Mouse (Mus musculus) midbrain, embryonic 14.5 days (tissue): Measurements from ENCODE around the gene Zfp385a. TPM values are rescaled to one million over a fixed set of nuclear protein-coding genes. Genes with fewer than 3 reads are reported as not detected.

Experiments used
- ATAC-seq: fragments of 200-750 bp; cut with Nextera tagmentation; 2 replicates; pipeline ENCODE4 v1.8.0; 2017; ENCODE audit warnings: moderate number of reproducible peaks, moderate library complexity; ENCODE audit not compliant: low FRiP score, low TSS enrichment
- DNase-seq: peaks from one replicate; pipeline ENCODE4 v3.0.0-alpha.2; 2015
- H3K27ac ChIP-seq: fragments of 300-500 bp; sonication (generic); replicated peaks from 2 replicates; pipeline ENCODE4 v1.5.1; 2014; ENCODE audit warnings: mild to moderate bottlenecking, low read depth, low read length, moderate library complexity
- H3K27me3 ChIP-seq: fragments of 300-500 bp; sonication (generic); 2 replicates; pipeline ENCODE4 v1.6.1; 2014; ENCODE audit warnings: low read length, control low read depth, mixed read lengths; ENCODE audit not compliant: control insufficient read depth, insufficient read depth
- H3K36me3 ChIP-seq: fragments of 300-500 bp; sonication (generic); 2 replicates; pipeline ENCODE4 v1.6.1; 2014; ENCODE audit warnings: low read length, control low read depth; ENCODE audit not compliant: control insufficient read depth, insufficient read depth
- H3K4me1 ChIP-seq: fragments of 300-500 bp; sonication (generic); 2 replicates; pipeline ENCODE4 v1.6.1; 2014; ENCODE audit warnings: mild to moderate bottlenecking, antibody characterized with exemption, low read length, control low read depth; ENCODE audit not compliant: control insufficient read depth, insufficient read depth
- H3K4me2 ChIP-seq: fragments of 300-500 bp; sonication (generic); 2 replicates; pipeline ENCODE4 v1.6.1; 2014; ENCODE audit warnings: mild to moderate bottlenecking, low read length, moderate library complexity
- H3K4me3 ChIP-seq: fragments of 300-500 bp; sonication (generic); replicated peaks from 2 replicates; pipeline ENCODE4 v1.5.1; 2014; ENCODE audit warnings: low read depth, low read length
- H3K9ac ChIP-seq: fragments of 300-500 bp; sonication (generic); replicated peaks from 2 replicates; pipeline ENCODE4 v1.6.1; 2014; ENCODE audit warnings: mild to moderate bottlenecking, low read length, moderate library complexity
- H3K9me3 ChIP-seq: fragments of 300-500 bp; sonication (generic); 2 replicates; pipeline ENCODE4 v1.6.1; 2016; ENCODE audit warnings: low read length, control low read depth, mixed read lengths; ENCODE audit not compliant: control insufficient read depth
- WGBS: fragments of 180-500 bp; shearing (Covaris S2); extraction: QIAGEN DNeasy Blood & Tissue Kit; methylation state at CpG from one replicate; pipeline ENCODE4 v1.1.7; 2014; 5-methylcytosine and 5-hydroxymethylcytosine counted together
- polyA plus RNA-seq: library from polyadenylated mRNA; unstranded; fragments of >200 nt; fragmentation: Nextera tagmentation; extraction: Ambion mirVana; gene quantifications from 2 replicates; pipeline ENCODE4 v1.2.1, GENCODE M21; 2014

Gene Zfp385a
- polyA plus RNA-seq, 1 experiment from 2014 or later, result 20.9 TPM

DNA sequence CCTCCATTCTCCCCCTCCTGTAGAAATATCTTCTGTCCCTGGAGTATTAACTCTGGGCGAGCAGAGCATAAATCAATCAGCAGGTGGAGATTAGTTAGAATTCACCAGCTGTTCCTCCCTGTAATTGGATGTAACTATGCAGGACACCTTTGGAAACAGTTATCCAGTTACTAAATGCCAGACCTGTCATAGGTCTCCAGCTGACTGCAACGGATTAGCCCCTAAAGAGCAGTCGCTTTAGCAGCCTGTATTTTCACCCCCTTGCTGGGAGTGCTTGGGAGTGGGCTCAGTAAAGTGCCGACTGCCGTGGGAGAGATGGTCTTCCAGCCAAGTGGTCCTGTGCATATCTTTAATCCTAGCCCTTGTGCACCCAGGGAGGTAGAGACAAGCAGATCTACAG, 50.3 kb downstream of the Zfp385a start:
- H3K9ac ChIP-seq, result no peak overlapping the region
- H3K4me3 ChIP-seq, result no peak overlapping the region
- no peaks in the 10 kb centered on the region for H3K27me3 ChIP-seq
- DNase-seq (no peak), ATAC-seq (no peak)
- H3K4me1 ChIP-seq, result peaks cover 14% of the 10 kb centered on the region
- H3K9me3 ChIP-seq, result no peaks in the 10 kb centered on the region
- WGBS, result 32% methylated on average over 5 of the region's 5 CpGs
- H3K27ac ChIP-seq, result peak overlapping the region; percentile 49
- H3K36me3 ChIP-seq, result peaks cover 49% of the 10 kb centered on the region
- H3K4me2 ChIP-seq, result no peak overlapping the region

DNA sequence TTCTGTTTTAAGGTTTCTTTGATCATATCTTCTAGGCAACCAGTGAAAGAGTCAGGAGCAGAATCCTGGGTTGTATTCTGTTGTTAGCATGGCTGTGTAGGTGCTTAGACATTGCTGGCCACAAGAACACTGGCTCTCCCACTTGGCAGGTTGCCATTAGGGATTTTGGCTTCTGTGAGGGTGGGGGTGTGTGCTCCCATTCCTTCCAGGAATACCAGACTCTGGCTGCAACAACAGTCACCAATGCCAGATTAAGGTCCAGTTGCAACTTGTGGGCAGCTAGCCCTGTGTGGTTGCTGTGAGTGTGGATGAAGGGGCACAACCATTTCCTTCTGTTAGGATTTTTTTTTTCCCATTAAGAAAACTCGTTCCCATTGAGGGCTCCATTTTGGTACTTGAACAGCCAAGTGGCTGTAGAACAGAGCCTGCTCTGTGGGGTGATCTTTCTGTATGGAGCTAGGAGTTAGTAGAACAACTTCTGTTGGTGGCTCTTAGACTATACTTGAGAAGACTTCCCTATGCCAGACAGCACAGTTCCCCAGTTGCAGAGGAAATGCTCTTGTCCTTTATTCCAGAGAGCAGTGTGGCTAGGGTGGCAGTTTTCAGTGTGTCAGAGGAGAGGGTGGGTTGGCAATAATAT, 54.0 kb downstream of the Zfp385a start:
- WGBS, result 73% methylated on average over 1 of the region's 1 CpGs
- Histone ChIP-seq H3K36me3 (peaks cover 23% of the 10 kb centered on the region), H3K4me3 (no peak overlapping the region), H3K4me2 (no peak overlapping the region), H3K9ac (no peak overlapping the region; the same call in 1 of the 2 replicates), H3K27me3 (no peaks in the 10 kb centered on the region), H3K4me1 (peaks cover 14% of the 10 kb centered on the region), H3K27ac (peak overlapping the region; percentile 33), H3K9me3 (no peaks in the 10 kb centered on the region)
- ATAC-seq (no peak; the same call in 1 of the 2 replicates), DNase-seq (peak; percentile 75)

- Histone ChIP-seq H3K27ac (peak overlapping the region; percentile 28; the same call in 1 of the 2 replicates), H3K4me1 (peaks cover 11% of the 10 kb centered on the region), H3K4me2 (no peak overlapping the region), H3K36me3 (peaks cover 15% of the 10 kb centered on the region; the same call in 1 of the 2 replicates), H3K9me3 (no peaks in the 10 kb centered on the region), H3K27me3 (no peaks in the 10 kb centered on the region), H3K4me3 (no peak overlapping the region), H3K9ac (no peak overlapping the region)
- 47% methylated on average over 2 of the region's 2 CpGs for WGBS
- DNase-seq, result no peak
- no peak for ATAC-seq
Measured at GRCm38 (mm10) chr15:103284647-103285046, 55.2 kb downstream of the Zfp385a start.

GRCm38 (mm10) chr15:103284066-103284465, 55.8 kb downstream of the Zfp385a start:
- Histone ChIP-seq H3K4me1 (peaks cover 9% of the 10 kb centered on the region; the same call in 1 of the 2 replicates), H3K27ac (no peak overlapping the region), H3K4me2 (no peak overlapping the region), H3K36me3 (0 out of 2 replicates have a peak, but pooled peaks cover 10% of the 10 kb centered on the region), H3K9ac (no peak overlapping the region), H3K9me3 (no peaks in the 10 kb centered on the region), H3K4me3 (no peak overlapping the region), H3K27me3 (no peaks in the 10 kb centered on the region)
- DNase-seq, result peak; percentile 72
- no peak for ATAC-seq
- WGBS, result 49% methylated on average over 3 of the region's 3 CpGs

DNA sequence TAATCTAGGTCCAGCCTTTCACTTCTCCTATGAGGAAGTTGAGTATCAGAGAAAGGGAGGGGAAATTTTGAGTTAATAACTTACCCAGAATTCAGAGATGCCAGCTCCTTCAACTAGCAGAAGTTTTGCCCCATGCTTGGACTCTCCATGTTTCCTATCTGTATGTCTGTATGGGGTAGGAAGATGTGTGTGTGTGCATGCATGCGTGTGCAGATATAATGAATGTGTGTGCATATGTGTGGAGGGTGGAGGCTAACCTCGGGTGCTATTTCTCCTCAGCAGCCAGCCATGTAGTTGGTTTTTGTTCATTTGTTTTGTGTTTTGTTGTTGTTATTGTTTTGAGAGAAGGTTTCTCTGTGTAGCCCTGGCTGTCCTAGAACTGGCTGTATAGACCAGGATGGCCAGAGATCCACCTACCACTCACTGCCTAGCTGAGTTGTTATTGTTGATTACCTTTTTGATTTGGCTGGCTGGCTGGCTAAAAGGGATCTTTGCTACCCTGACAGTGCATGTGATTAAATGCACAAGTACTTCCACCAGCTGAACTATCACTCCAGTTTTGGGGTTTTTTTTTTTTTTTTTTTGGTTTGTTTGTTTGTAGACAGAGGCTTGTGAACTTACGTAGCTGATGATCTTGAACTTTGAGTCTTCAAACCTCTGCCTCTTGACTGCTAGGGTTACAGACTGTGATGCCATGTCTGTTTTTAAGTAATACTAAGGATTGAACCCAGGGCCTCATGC, 58.3 kb downstream of the Zfp385a start:
- Histone ChIP-seq H3K36me3 (no peaks in the 10 kb centered on the region), H3K4me3 (no peak overlapping the region), H3K27ac (no peak overlapping the region), H3K4me2 (no peak overlapping the region), H3K27me3 (no peaks in the 10 kb centered on the region), H3K9me3 (no peaks in the 10 kb centered on the region), H3K9ac (no peak overlapping the region), H3K4me1 (peaks cover 9% of the 10 kb centered on the region; the same call in 1 of the 2 replicates)
- no peak for DNase-seq
- WGBS, result 91% methylated on average over 3 of the region's 3 CpGs
- ATAC-seq, result no peak

GRCm38 (mm10) chr15:103280817-103281464, 59.0 kb downstream of the Zfp385a start:
- Histone ChIP-seq H3K9ac (no peak overlapping the region), H3K4me1 (peaks cover 7% of the 10 kb centered on the region; the same call in 1 of the 2 replicates), H3K4me2 (no peak overlapping the region), H3K27me3 (no peaks in the 10 kb centered on the region), H3K9me3 (no peaks in the 10 kb centered on the region), H3K27ac (no peak overlapping the region), H3K36me3 (no peaks in the 10 kb centered on the region), H3K4me3 (no peak overlapping the region)
- WGBS, result 79% methylated on average over 3 of the region's 3 CpGs
- DNase-seq, result peak; percentile 62
- ATAC-seq, result no peak

- ATAC-seq (no peak), DNase-seq (peak; percentile 52)
Measured at GRCm38 (mm10) chr15:103279750-103280149, 60.1 kb downstream of the Zfp385a start.

GRCm38 (mm10) chr15:103277949-103278348, 61.9 kb downstream of the Zfp385a start:
- peaks cover 11% of the 10 kb centered on the region for H3K4me1 ChIP-seq
- H3K36me3 ChIP-seq, result no peaks in the 10 kb centered on the region
- H3K27ac ChIP-seq, result no peak overlapping the region
- no peak overlapping the region for H3K4me3 ChIP-seq
- ATAC-seq (no peak), DNase-seq (no peak)
- H3K9me3 ChIP-seq, result no peaks in the 10 kb centered on the region
- no peaks in the 10 kb centered on the region for H3K27me3 ChIP-seq
- WGBS, result 78% methylated on average over 7 of the region's 7 CpGs
- no peak overlapping the region for H3K4me2 ChIP-seq
- no peak overlapping the region; the same call in 1 of the 2 replicates for H3K9ac ChIP-seq

More at GRCm38 (mm10) chr15:103279750-103280149, 60.1 kb downstream of the Zfp385a start:
- H3K36me3 ChIP-seq, result no peaks in the 10 kb centered on the region
- H3K27me3 ChIP-seq, result no peaks in the 10 kb centered on the region
- H3K9me3 ChIP-seq, result no peaks in the 10 kb centered on the region
- WGBS, result 66% methylated on average over 3 of the region's 3 CpGs
- H3K4me2 ChIP-seq, result no peak overlapping the region
- H3K9ac ChIP-seq, result no peak overlapping the region
- no peaks in the 10 kb centered on the region for H3K4me1 ChIP-seq
- H3K4me3 ChIP-seq, result no peak overlapping the region
- no peak overlapping the region for H3K27ac ChIP-seq
